Mouse (Mus musculus) limb, embryonic 15.5 days (tissue): ENCODE data around the gene Psme2. TPM values are rescaled to one million over a fixed set of nuclear protein-coding genes. Genes with fewer than 3 reads are reported as not detected.

Experiments used
- ATAC-seq: fragments of 200-750 bp; cut with Nextera tagmentation; 2 replicates; pipeline ENCODE4 v1.8.0; 2017; ENCODE audit warnings: low read depth, moderate TSS enrichment; ENCODE audit not compliant: insufficient number of reproducible peaks, low FRiP score, low TSS enrichment
- H3K27ac ChIP-seq: fragments of 300-500 bp; sonication (generic); 2 replicates; pipeline ENCODE4 v1.5.1; 2015; ENCODE audit warnings: moderate library complexity, mild to moderate bottlenecking, inconsistent platforms
- H3K27me3 ChIP-seq: fragments of 300-500 bp; sonication (generic); 2 replicates; pipeline ENCODE4 v1.6.1; 2015; ENCODE audit warnings: inconsistent platforms
- H3K36me3 ChIP-seq: fragments of 300-500 bp; sonication (generic); 2 replicates; pipeline ENCODE4 v1.6.1; 2015; ENCODE audit warnings: inconsistent platforms
- H3K4me1 ChIP-seq: fragments of 300-500 bp; sonication (generic); 2 replicates; pipeline ENCODE4 v1.6.1; 2015; ENCODE audit warnings: inconsistent platforms
- H3K4me2 ChIP-seq: fragments of 300-500 bp; sonication (generic); 2 replicates; pipeline ENCODE4 v1.6.1; 2015; ENCODE audit warnings: mild to moderate bottlenecking, inconsistent platforms
- H3K4me3 ChIP-seq: fragments of 300-500 bp; sonication (generic); 2 replicates; pipeline ENCODE4 v1.5.1; 2015; ENCODE audit warnings: mild to moderate bottlenecking, inconsistent platforms
- H3K9ac ChIP-seq: fragments of 300-500 bp; sonication (generic); 2 replicates; pipeline ENCODE4 v1.6.1; 2015; ENCODE audit warnings: inconsistent platforms
- H3K9me3 ChIP-seq: fragments of 300-500 bp; sonication (generic); 2 replicates; pipeline ENCODE4 v1.6.1; 2016; ENCODE audit warnings: inconsistent platforms
- WGBS: fragments of 180-500 bp; shearing (Covaris S2); methylation state at CpG from one replicate; pipeline ENCODE4 v1.1.7; 2015; 5-methylcytosine and 5-hydroxymethylcytosine counted together
- polyA plus RNA-seq: library from polyadenylated mRNA; unstranded; fragments of >200 nt; fragmentation: Nextera tagmentation; extraction: Ambion mirVana; gene quantifications from 2 replicates; pipeline ENCODE4 v1.2.1, GENCODE M21; 2015

The Psme2 gene
- 239 and 241 TPM in 2 replicates for polyA plus RNA-seq

GRCm38 (mm10) chr14:55590748-55591330, at the start of gene Psme2:
TSS of gene Psme2 (minus strand) at chr14:55591113.
- Histone ChIP-seq H3K9me3 (no peaks in the 10 kb centered on the region), H3K36me3 (peaks cover 42% of the 10 kb centered on the region), H3K27ac (peak within 1 kb of the TSS; percentile 97), H3K27me3 (no peaks in the 10 kb centered on the region), H3K4me2 (peak within 1 kb of the TSS; percentile 88), H3K9ac (peak within 1 kb of the TSS; percentile 68), H3K4me3 (peak within 1 kb of the TSS; percentile 79), H3K4me1 (peaks cover 28% of the 10 kb centered on the region)
- under 1% methylated on average over 22 of the region's 22 CpGs for WGBS
- ATAC-seq = peak; percentile 94

- H3K27me3 ChIP-seq = no peaks in the 10 kb centered on the region
- ATAC-seq = no peak
Measured at GRCm38 (mm10) chr14:55637795-55638194, 46.9 kb upstream of the Psme2 start, which contains the start of gene Gm49378. TSS of gene Gm49378 (minus strand) at chr14:55637895.

GRCm38 (mm10) chr14:55635523-55636007, 44.7 kb upstream of the Psme2 start, which contains the start of gene Ipo4:
TSS of gene Ipo4 (minus strand) at chr14:55635957.
- peak within 1 kb of the TSS; percentile 78 for H3K4me3 ChIP-seq
- no peaks in the 10 kb centered on the region for H3K9me3 ChIP-seq
- H3K27ac ChIP-seq = peak within 1 kb of the TSS; percentile 89
- no peaks in the 10 kb centered on the region for H3K27me3 ChIP-seq
- peak within 1 kb of the TSS; percentile 80 for H3K4me2 ChIP-seq
- 1% methylated on average over 33 of the region's 33 CpGs for WGBS
- H3K9ac ChIP-seq = peak within 1 kb of the TSS; percentile 87
- peaks cover 14% of the 10 kb centered on the region for H3K4me1 ChIP-seq
- peak; percentile 84 for ATAC-seq
- peaks cover 82% of the 10 kb centered on the region for H3K36me3 ChIP-seq

More at GRCm38 (mm10) chr14:55637795-55638194, 46.9 kb upstream of the Psme2 start, which contains the start of gene Gm49378:
- Histone ChIP-seq H3K9ac (no peak within 1 kb of the TSS), H3K9me3 (no peaks in the 10 kb centered on the region), H3K4me2 (no peak within 1 kb of the TSS), H3K27ac (no peak within 1 kb of the TSS), H3K4me1 (peaks cover 24% of the 10 kb centered on the region), H3K36me3 (peaks cover 73% of the 10 kb centered on the region), H3K4me3 (no peak within 1 kb of the TSS)
- 94% methylated on average over 9 of the region's 9 CpGs for WGBS

GRCm38 (mm10) chr14:55634874-55635522, 44.1 kb upstream of the Psme2 start:
- 3% methylated on average over 23 of the region's 23 CpGs for WGBS
- no peaks in the 10 kb centered on the region for H3K9me3 ChIP-seq
- H3K27me3 ChIP-seq = no peaks in the 10 kb centered on the region
- ATAC-seq = peak; percentile 57
- peak overlapping the region; percentile 80 for H3K4me2 ChIP-seq
- H3K9ac ChIP-seq = peak overlapping the region; percentile 87
- H3K36me3 ChIP-seq = peaks cover 82% of the 10 kb centered on the region
- H3K4me3 ChIP-seq = peak overlapping the region; percentile 78
- H3K4me1 ChIP-seq = peaks cover 14% of the 10 kb centered on the region
- H3K27ac ChIP-seq = peak overlapping the region; percentile 89

- Histone ChIP-seq H3K9me3 (no peaks in the 10 kb centered on the region), H3K4me3 (no peak overlapping the region), H3K4me1 (peaks cover 6% of the 10 kb centered on the region), H3K4me2 (no peak overlapping the region), H3K27me3 (no peaks in the 10 kb centered on the region), H3K9ac (no peak overlapping the region), H3K36me3 (peaks cover 100% of the 10 kb centered on the region), H3K27ac (no peak overlapping the region)
- ATAC-seq = no peak
- 56% methylated on average over 5 of the region's 5 CpGs for WGBS
Measured at GRCm38 (mm10) chr14:55629312-55629711, 38.4 kb upstream of the Psme2 start.

GRCm38 (mm10) chr14:55628077-55628827, 37.3 kb upstream of the Psme2 start:
- no peak overlapping the region for H3K4me2 ChIP-seq
- ATAC-seq = no peak
- WGBS = 80% methylated on average over 27 of the region's 27 CpGs

GRCm38 (mm10) chr14:55618486-55619195, 27.7 kb upstream of the Psme2 start:
- peak overlapping the region; percentile 37 for H3K4me2 ChIP-seq
- no peak for ATAC-seq
- H3K27ac ChIP-seq = no peak overlapping the region
- H3K9ac ChIP-seq = no peak overlapping the region
- H3K4me3 ChIP-seq = peak overlapping the region; percentile 20
- no peaks in the 10 kb centered on the region for H3K9me3 ChIP-seq
- no peaks in the 10 kb centered on the region for H3K27me3 ChIP-seq
- H3K4me1 ChIP-seq = peaks cover 6% of the 10 kb centered on the region; the same call in 1 of the 2 replicates
- 0 out of 2 replicates have a peak, but pooled peaks cover 5% of the 10 kb centered on the region for H3K36me3 ChIP-seq
- 44% methylated on average over 22 of the region's 22 CpGs for WGBS

More at GRCm38 (mm10) chr14:55628077-55628827, 37.3 kb upstream of the Psme2 start:
- Histone ChIP-seq H3K4me3 (no peak overlapping the region), H3K36me3 (peaks cover 98% of the 10 kb centered on the region), H3K27ac (no peak overlapping the region), H3K9me3 (no peaks in the 10 kb centered on the region), H3K4me1 (no peaks in the 10 kb centered on the region), H3K9ac (no peak overlapping the region), H3K27me3 (no peaks in the 10 kb centered on the region)

GRCm38 (mm10) chr14:55617822-55618221, 26.9 kb upstream of the Psme2 start, which contains the start of gene Rec8:
TSS of gene Rec8 (plus strand) at chr14:55618037.
- H3K27ac ChIP-seq = no peak within 1 kb of the TSS
- peak; percentile 42; the same call in 1 of the 2 replicates for ATAC-seq

GRCm38 (mm10) chr14:55616844-55617243, 25.9 kb upstream of the Psme2 start:
- Histone ChIP-seq H3K36me3 (no peaks in the 10 kb centered on the region), H3K4me3 (no peak overlapping the region), H3K4me1 (peaks cover 6% of the 10 kb centered on the region; the same call in 1 of the 2 replicates), H3K27ac (no peak overlapping the region), H3K4me2 (no peak overlapping the region), H3K27me3 (no peaks in the 10 kb centered on the region), H3K9me3 (no peaks in the 10 kb centered on the region), H3K9ac (no peak overlapping the region)
- 78% methylated on average over 2 of the region's 2 CpGs for WGBS
- no peak for ATAC-seq

More at GRCm38 (mm10) chr14:55617822-55618221, 26.9 kb upstream of the Psme2 start, which contains the start of gene Rec8:
- no peaks in the 10 kb centered on the region for H3K9me3 ChIP-seq
- peaks cover 6% of the 10 kb centered on the region; the same call in 1 of the 2 replicates for H3K4me1 ChIP-seq
- H3K4me2 ChIP-seq = peak within 1 kb of the TSS; percentile 37
- H3K9ac ChIP-seq = no peak within 1 kb of the TSS
- 17% methylated on average over 21 of the region's 21 CpGs for WGBS
- peak within 1 kb of the TSS; percentile 20 for H3K4me3 ChIP-seq
- no peaks in the 10 kb centered on the region for H3K36me3 ChIP-seq
- H3K27me3 ChIP-seq = no peaks in the 10 kb centered on the region

- WGBS = 55% methylated on average over 2 of the region's 2 CpGs
- Histone ChIP-seq H3K9me3 (no peaks in the 10 kb centered on the region), H3K4me1 (peaks cover 6% of the 10 kb centered on the region; the same call in 1 of the 2 replicates), H3K27me3 (no peaks in the 10 kb centered on the region), H3K27ac (no peak overlapping the region), H3K4me2 (no peak overlapping the region), H3K9ac (no peak overlapping the region), H3K36me3 (no peaks in the 10 kb centered on the region), H3K4me3 (no peak overlapping the region)
- ATAC-seq = no peak
Measured at GRCm38 (mm10) chr14:55615876-55616275, 25.0 kb upstream of the Psme2 start.
